Mouse (Mus musculus) macrophage (primary cell): ENCODE data around the gene Fbxl3. TPM values are rescaled to one million over a fixed set of nuclear protein-coding genes. Genes with fewer than 3 reads are reported as not detected.

Experiments
- H3K27ac ChIP-seq: fragments of 350-480 bp; formaldehyde crosslinking; 2 replicates; pipeline ENCODE4 v1.9.0; 2021
- H3K36me3 ChIP-seq: fragments of 350-480 bp; formaldehyde crosslinking; 2 replicates; pipeline ENCODE4 v1.9.0; 2021; ENCODE audit errors: inconsistent target
- H3K4me3 ChIP-seq: fragments of 350-480 bp; formaldehyde crosslinking; 2 replicates; pipeline ENCODE4 v1.9.0; 2021; ENCODE audit errors: inconsistent target
- H3K79me2 ChIP-seq: fragments of 350-480 bp; formaldehyde crosslinking; 2 replicates; pipeline ENCODE4 v1.9.0; 2021; ENCODE audit errors: inconsistent target
- WGBS: methylation state at CpG from one replicate; pipeline ENCODE4 v1.1.7; 2026; ENCODE audit warnings: inconsistent platforms; ENCODE audit not compliant: missing documents; 5-methylcytosine and 5-hydroxymethylcytosine counted together
- polyA plus RNA-seq: library from polyadenylated mRNA; stranded (reverse); fragments of 250-400 nt; gene quantifications from 3 replicates; pipeline ENCODE4 v1.2.4, GENCODE M21; 2018; ENCODE audit warnings: inconsistent platforms
- total RNA-seq, 78 experiments: library from RNA; depleted of rRNA; stranded (reverse); fragments of 250-400 nt; gene quantifications; 1 replicate in 9 of 78; 2 replicates in 24 of 78; 3 replicates in 43 of 78; 4 replicates in 2 of 78; pipeline ENCODE4 v1.2.4; 2018; ENCODE audit warnings: inconsistent platforms in 56 of 78

The Fbxl3 gene
- total RNA-seq (2018; cell fraction: chromatin; rRNA removed): 100 to 1,000 TPM; 139 to 437 (median 255) TPM
- total RNA-seq (2018; cell fraction: cytosol; rRNA removed): 10 to 100 TPM; 30.9 to 98.7 (median 59.1) TPM
- 100 to 1,000 TPM in 25 of 26 experiments, 10 to 100 TPM in 1; 89.1 to 303 (median 191) TPM for total RNA-seq (2018; cell fraction: nucleus; rRNA removed)
- polyA plus RNA-seq: 27.5 to 57.4 TPM (median 29.6 TPM) in 3 replicates

DNA sequence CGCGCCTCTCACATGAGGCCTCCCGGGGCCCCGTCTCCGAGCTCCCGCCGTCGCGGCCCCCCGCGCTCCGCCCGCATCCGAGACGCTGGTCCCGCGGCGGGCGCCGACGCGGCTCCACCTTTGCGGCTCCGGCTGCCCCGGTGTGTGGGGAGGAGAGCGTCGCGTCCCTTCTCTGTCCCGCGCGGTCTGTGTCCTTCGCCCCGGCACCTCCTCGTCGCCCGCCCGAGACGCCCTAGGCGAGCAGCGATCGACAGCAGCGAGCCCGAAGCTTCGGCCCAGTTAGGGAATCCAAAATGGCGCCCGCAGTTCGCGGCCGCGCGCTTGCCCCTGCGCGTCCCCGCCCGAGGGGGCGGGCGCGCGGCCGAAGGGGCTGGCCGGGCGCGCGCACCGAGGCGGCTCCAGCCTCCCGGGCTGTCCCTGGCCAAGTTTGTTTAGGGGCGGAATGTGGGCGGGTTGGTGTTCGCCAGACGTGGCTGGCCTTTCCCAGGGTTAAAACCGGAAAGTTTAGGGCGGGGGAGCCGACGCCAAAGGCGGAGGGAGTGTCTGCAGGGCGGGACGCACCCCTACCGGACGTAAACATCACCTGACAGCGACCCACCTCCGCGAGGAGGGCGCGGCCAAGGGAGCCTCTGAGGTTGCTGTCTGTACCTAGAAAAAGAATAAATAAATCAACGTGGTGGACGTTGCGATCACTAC, at the start of gene Fbxl3:
Gene Fbxl3 (minus strand): TSS at position 329 of the 696 bp plus-strand sequence.
- Histone ChIP-seq H3K4me3 (peak within 1 kb of the TSS; percentile 80), H3K36me3 (peaks cover 9% of the 10 kb centered on the region; the same call in 1 of the 2 replicates), H3K79me2 (peaks cover 42% of the 10 kb centered on the region), H3K27ac (peak within 1 kb of the TSS; percentile 60)
- under 1% methylated on average over 88 of the region's 88 CpGs for WGBS

GRCm38 (mm10) chr14:103131991-103132390, 32.6 kb upstream of the Fbxl3 start:
- H3K36me3 ChIP-seq: peaks cover 90% of the 10 kb centered on the region
- no peaks in the 10 kb centered on the region for H3K79me2 ChIP-seq
- WGBS: 87% methylated on average over 2 of the region's 2 CpGs
- H3K4me3 ChIP-seq: no peak overlapping the region
- H3K27ac ChIP-seq: no peak overlapping the region

DNA sequence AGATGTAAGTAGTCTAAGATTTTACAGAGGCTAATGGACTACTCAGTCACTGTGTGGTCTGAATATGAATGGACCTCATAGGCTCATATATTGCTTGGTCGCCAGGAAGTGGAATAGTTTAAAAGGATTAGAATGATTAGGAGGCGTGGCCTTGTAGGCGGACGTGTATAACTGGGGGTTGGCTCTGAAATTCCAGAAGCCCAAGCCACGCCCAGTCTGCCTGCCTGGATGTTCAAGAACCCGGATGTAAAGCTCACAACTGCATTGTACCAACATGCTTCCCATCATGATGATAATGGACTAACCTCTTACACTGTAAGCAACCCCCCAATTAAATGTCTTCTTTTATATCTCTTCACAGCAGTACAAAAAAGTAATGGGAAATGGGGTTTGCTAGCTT, 26.4 kb upstream of the Fbxl3 start:
- Histone ChIP-seq H3K27ac (no peak overlapping the region), H3K79me2 (no peaks in the 10 kb centered on the region), H3K36me3 (peaks cover 86% of the 10 kb centered on the region), H3K4me3 (no peak overlapping the region)
- WGBS: 93% methylated on average over 6 of the region's 6 CpGs

- Histone ChIP-seq H3K79me2 (no peaks in the 10 kb centered on the region), H3K4me3 (no peak overlapping the region), H3K27ac (peak overlapping the region; percentile 66), H3K36me3 (peaks cover 52% of the 10 kb centered on the region)
- 94% methylated on average over 3 of the region's 3 CpGs for WGBS
These were observed 15.8 kb upstream of the Fbxl3 start for GRCm38 (mm10) chr14:103114994-103115670.

DNA sequence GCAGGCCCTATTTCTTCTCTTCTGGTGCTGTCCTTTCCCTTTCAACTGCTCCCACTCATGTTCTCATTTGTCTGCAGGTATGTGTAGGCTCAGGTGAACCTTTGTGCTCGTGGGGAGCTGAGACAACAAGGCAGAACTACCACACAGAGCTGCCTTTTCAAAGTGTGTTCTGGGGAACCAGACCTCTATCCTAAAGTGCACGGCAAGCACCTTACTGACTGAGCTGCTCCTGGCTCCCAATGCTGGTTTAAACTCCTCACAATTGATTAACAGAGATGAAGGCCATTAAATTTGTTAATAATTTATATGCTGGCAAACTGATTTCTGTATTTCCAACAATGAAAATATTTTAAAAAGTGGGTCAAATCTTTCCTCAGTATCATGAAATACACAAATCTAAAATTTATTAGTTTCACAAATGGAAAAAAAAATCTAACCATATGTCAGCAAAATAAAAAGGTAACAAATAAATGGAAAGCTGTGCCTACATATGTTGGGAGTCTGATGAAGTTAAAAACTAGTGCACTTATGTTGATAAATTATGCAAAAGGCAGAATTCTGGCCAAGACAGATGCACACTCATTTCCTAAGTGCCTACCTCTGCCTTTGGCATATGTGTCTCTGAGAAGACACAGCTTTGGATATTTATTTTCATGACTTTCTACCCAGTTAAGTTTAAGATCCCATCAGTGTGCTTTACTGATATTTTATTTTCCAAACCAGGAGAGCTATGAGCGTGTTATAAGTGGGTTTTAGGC, 13.4 kb upstream of the Fbxl3 start:
- H3K4me3 ChIP-seq: no peak overlapping the region
- H3K79me2 ChIP-seq: no peaks in the 10 kb centered on the region
- 95% methylated on average over 2 of the region's 3 CpGs for WGBS
- no peak overlapping the region for H3K27ac ChIP-seq
- peaks cover 32% of the 10 kb centered on the region for H3K36me3 ChIP-seq

DNA sequence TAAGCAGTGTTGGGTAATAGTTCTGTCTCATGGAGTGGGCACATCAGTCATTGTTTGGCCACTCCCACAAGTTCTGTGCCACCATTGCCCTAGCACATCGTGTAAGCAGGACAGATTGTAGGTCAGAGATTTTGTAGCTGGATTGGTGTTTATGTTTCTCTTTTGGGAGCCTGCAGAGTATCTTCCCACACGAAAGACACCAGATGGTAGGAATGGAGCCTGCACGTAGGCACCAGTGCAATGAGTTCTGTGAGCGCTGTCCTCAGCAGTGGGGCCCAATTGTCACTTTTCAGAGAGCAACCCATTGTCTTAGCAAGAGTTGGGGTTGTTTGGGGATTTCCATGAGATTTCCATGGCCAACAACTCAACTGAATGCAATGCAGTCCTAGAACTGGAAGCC, 10.6 kb upstream of the Fbxl3 start:
- WGBS: 98% methylated on average over 4 of the region's 4 CpGs
- Histone ChIP-seq H3K27ac (no peak overlapping the region), H3K4me3 (no peak overlapping the region), H3K79me2 (no peaks in the 10 kb centered on the region), H3K36me3 (peaks cover 21% of the 10 kb centered on the region)

DNA sequence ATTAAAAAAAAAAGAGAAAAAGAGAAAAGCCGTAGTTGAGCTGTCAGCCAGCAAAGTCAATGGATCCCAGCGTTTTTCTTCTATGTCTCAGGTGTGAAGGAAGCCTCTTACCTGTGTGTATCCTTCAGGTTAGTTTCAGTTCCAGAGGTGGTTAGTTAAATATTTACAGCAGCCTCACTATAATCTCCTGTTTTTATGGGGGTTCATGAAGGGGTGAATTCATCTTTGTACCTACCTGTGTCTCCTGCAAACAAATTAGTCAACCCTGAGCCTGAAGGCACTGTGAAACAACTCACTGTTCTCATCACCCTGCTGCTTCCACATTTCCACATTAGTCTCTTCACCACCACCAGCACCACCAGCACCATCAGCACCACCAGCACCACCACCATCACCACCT, 6.9 kb upstream of the Fbxl3 start:
- Histone ChIP-seq H3K79me2 (no peaks in the 10 kb centered on the region), H3K27ac (no peak overlapping the region), H3K36me3 (no peaks in the 10 kb centered on the region), H3K4me3 (no peak overlapping the region)
- WGBS: 100% methylated on average over 1 of the region's 2 CpGs

- WGBS: 89% methylated on average over 10 of the region's 10 CpGs
- Histone ChIP-seq H3K4me3 (no peak overlapping the region), H3K27ac (no peak overlapping the region), H3K79me2 (peaks cover 8% of the 10 kb centered on the region), H3K36me3 (no peaks in the 10 kb centered on the region)
These were observed 3.5 kb upstream of the Fbxl3 start for GRCm38 (mm10) chr14:103102731-103103335.

GRCm38 (mm10) chr14:103102246-103102645, 2.9 kb upstream of the Fbxl3 start:
- Histone ChIP-seq H3K36me3 (no peaks in the 10 kb centered on the region), H3K27ac (no peak overlapping the region), H3K4me3 (no peak overlapping the region), H3K79me2 (peaks cover 14% of the 10 kb centered on the region)
- 71% methylated on average over 6 of the region's 6 CpGs for WGBS

GRCm38 (mm10) chr14:103101171-103101570, 1.8 kb upstream of the Fbxl3 start:
- no peak overlapping the region for H3K4me3 ChIP-seq
- no peaks in the 10 kb centered on the region for H3K36me3 ChIP-seq
- 87% methylated on average over 3 of the region's 3 CpGs for whole genome bisulfite sequencing
- H3K79me2 ChIP-seq: peaks cover 24% of the 10 kb centered on the region
- H3K27ac ChIP-seq: no peak overlapping the region

GRCm38 (mm10) chr14:103100296-103100695, 930 bp upstream of the Fbxl3 start:
- Histone ChIP-seq H3K27ac (peak overlapping the region; percentile 52; the same call in 1 of the 2 replicates), H3K4me3 (peak overlapping the region; percentile 39), H3K36me3 (peaks cover 3% of the 10 kb centered on the region; the same call in 1 of the 2 replicates), H3K79me2 (peaks cover 33% of the 10 kb centered on the region)
- 88% methylated on average over 13 of the region's 13 CpGs for WGBS

GRCm38 (mm10) chr14:103098587-103099235, 655 bp downstream of the Fbxl3 start:
- peaks cover 9% of the 10 kb centered on the region; the same call in 1 of the 2 replicates for H3K36me3 ChIP-seq
- under 1% methylated on average over 75 of the region's 86 CpGs for WGBS
- peak overlapping the region; percentile 60 for H3K27ac ChIP-seq
- peaks cover 49% of the 10 kb centered on the region for H3K79me2 ChIP-seq
- H3K4me3 ChIP-seq: peak overlapping the region; percentile 80

DNA sequence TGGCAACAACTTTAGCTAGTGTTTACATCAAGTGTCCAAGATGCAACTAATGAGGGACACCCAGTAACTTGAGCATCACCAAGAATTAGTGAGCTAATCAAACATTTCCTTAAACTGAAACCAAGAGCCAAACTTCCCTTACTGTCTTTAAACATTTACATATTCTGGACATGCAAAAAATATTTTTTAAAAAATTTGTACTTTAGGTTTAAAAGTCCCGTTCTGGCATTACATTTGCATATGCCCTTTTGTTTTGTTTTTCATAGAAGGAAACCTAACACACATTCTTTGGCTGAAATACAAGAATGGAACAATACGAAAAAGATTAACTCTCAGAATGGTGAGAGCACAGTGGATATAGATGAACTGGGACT, 1.2 kb downstream of the Fbxl3 start:
- H3K27ac ChIP-seq: peak overlapping the region; percentile 60
- H3K36me3 ChIP-seq: peaks cover 9% of the 10 kb centered on the region; the same call in 1 of the 2 replicates
- WGBS: 0% methylated on average over 2 of the region's 2 CpGs
- peak overlapping the region; percentile 80 for H3K4me3 ChIP-seq
- H3K79me2 ChIP-seq: peaks cover 54% of the 10 kb centered on the region

DNA sequence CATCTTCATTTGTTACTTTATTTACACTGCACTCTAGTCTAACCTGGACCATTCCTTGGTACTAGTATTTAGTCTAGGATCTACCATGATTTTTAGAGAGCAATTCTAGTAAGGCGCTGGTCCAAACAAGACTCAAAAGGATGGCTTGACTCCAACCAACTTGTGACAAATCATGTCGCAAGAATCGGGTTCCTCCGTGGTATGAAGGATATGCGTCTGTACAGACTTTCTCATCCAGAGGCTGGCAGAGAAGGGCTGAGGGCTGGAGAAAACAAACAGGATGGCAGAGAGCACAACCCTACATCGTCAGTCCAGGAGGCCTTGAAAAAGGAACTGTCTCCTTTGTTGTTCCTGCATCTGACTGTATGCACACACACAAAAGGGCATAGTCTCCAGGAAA, 2.7 kb downstream of the Fbxl3 start:
- Histone ChIP-seq H3K36me3 (peaks cover 18% of the 10 kb centered on the region; the same call in 1 of the 2 replicates), H3K79me2 (peaks cover 70% of the 10 kb centered on the region), H3K4me3 (no peak overlapping the region), H3K27ac (no peak overlapping the region)
- 29% methylated on average over 6 of the region's 6 CpGs for WGBS
